Mouse (Mus musculus): ENCODE measurements around the gene Rad54l2. TPM values are rescaled to one million over a fixed set of nuclear protein-coding genes. Genes with fewer than 3 reads are reported as not detected.

Rad54l2 gene
- total RNA-seq, 2 experiments from 2014 or later, result 11.7 to 11.8 TPM

GRCm38 (mm10) chr9:106643128-106643527 is 145.9 kb downstream of the Rad54l2 start:
- DNase-seq, result peak; percentile 62 to 76
- intact Hi-C loops (cut with DNase I), result loop anchor here (2.0 kb wide), 1 partner anchor 42 kb away; no protein-coding TSS in a partner anchor

- DNase-seq, result no peak
- intact Hi-C loops (cut with DNase I), result no loop called here
Measured at GRCm38 (mm10) chr9:106641346-106641745, 147.6 kb downstream of the Rad54l2 start.

GRCm38 (mm10) chr9:106638154-106638553 is 150.8 kb downstream of the Rad54l2 start:
- intact Hi-C loops (cut with DNase I), result no loop called here
- DNase-seq, result no peak

Other genes starting within 250 kb of the Rad54l2 start
- gene Iqcf3, start 227.6 kb downstream of the Rad54l2 start, total RNA-seq (2021), result not detected
- not detected for gene Iqcf4, start 218.2 kb downstream of the Rad54l2 start, total RNA-seq (2021)
- gene Iqcf6, start 162.6 kb downstream of the Rad54l2 start, total RNA-seq (2021), result not detected
- gene Grm2, start 133.1 kb downstream of the Rad54l2 start, total RNA-seq (2021), result not detected
- gene Tex264, start 103.3 kb downstream of the Rad54l2 start, total RNA-seq (2021), result 10 to 100 TPM; 35.1 to 39.4 TPM
- gene Dcaf1, start 32.7 kb upstream of the Rad54l2 start, total RNA-seq (2021), result 10 to 100 TPM; 21.9 to 23.0 TPM
- gene Rbm15b, start 98.2 kb upstream of the Rad54l2 start, total RNA-seq (2021), result 10 to 100 TPM; 14.3 to 16.3 TPM
- gene Manf, start 102.8 kb upstream of the Rad54l2 start, total RNA-seq (2021), result 100 to 1,000 TPM in 1 of 2 experiments, 10 to 100 TPM in 1; 70.5 to 106 TPM

Measured in heart, postnatal 14 days (tissue).